Mouse (Mus musculus): ENCODE measurements around the gene Meiob.

DNA sequence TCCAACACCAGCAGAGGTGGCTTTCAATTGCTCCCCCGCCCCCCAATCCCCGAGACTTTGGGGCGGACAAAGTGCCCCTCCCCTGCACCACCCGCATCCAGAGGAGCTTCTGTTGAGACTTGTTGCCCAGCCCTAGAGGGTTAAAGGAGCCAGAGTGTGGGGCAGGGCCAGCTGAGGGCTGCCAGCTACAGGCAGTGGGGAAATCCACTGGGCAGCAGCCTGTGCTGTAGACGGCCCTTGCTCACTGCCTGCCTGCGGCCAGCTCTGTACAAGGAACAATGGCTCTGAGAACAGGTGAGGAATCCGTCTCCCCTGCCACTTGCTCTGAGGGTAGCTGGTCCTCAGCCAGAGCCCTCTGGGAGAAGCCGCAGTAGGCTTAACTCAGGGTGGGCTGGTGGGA, 74.4 kb downstream of the Meiob start:
- TF ChIP-seq CTCF (IDR thresholded peaks at IDR 0.05), result no peak
- TF ChIP-seq POLR2A (IDR thresholded peaks at IDR 0.05; ENCODE audit: insufficient read depth, low read depth, low read length), result no peak
- TF ChIP-seq EP300 (IDR thresholded peaks at IDR 0.05; ENCODE audit: insufficient read depth, low read depth, low read length), result no peak
